Mouse (Mus musculus): ENCODE measurements around the gene Gm4303. TPM values are rescaled to one million over a fixed set of nuclear protein-coding genes. Genes with fewer than 3 reads are reported as not detected.
"Not testable (repeated sequence)": the region's sequence is repeated elsewhere in the genome, so short reads cannot be mapped to it uniquely, and the experiment has no call there.

Gene Gm4303
- polyA plus RNA-seq (2014; fragmentation: Nextera tagmentation; extraction: Ambion mirVana): not detected in 2 replicates

- H3K4me3 ChIP-seq (ENCODE audit: low read depth, low read length); H3K27ac ChIP-seq (ENCODE audit: low read depth, low read length); H3K4me2 ChIP-seq; H3K9me3 ChIP-seq (replicated peaks; ENCODE audit: control insufficient read depth, low read length); H3K4me1 ChIP-seq (ENCODE audit: control insufficient read depth, insufficient read depth, low read length); H3K27me3 ChIP-seq (ENCODE audit: control insufficient read depth, insufficient read depth, low read length); ATAC-seq (replicated peaks; ENCODE audit: insufficient number of reproducible peaks, low FRiP score, low TSS enrichment); H3K36me3 ChIP-seq (ENCODE audit: control insufficient read depth, insufficient read depth, low read length); H3K9ac ChIP-seq (ENCODE audit: low read depth, low read length): not testable (repeated sequence)
- WGBS (ENCODE audit: insufficient replicate concordance): no CpG with 5 or more reads among the region's 3 CpGs
Observed at GRCm38 (mm10) chr10:100345672-100346071, at the start of gene Gm4303. Gene Gm4303, plus strand, starts transcription at chr10:100345972.

GRCm38 (mm10) chr10:100296105-100296504 is 49.7 kb upstream of the Gm4303 start:
- Histone ChIP-seq H3K36me3 (ENCODE audit: control insufficient read depth, insufficient read depth, low read length) (no peaks in the 10 kb centered on the region), H3K4me3 (ENCODE audit: low read depth, low read length) (no peak overlapping the region), H3K27me3 (ENCODE audit: control insufficient read depth, insufficient read depth, low read length) (no peaks in the 10 kb centered on the region), H3K9ac (ENCODE audit: low read depth, low read length) (no peak overlapping the region), H3K27ac (ENCODE audit: low read depth, low read length) (no peak overlapping the region), H3K9me3 (replicated peaks; ENCODE audit: control insufficient read depth, low read length) (no peaks in the 10 kb centered on the region), H3K4me1 (ENCODE audit: control insufficient read depth, insufficient read depth, low read length) (no peaks in the 10 kb centered on the region), H3K4me2 (no peak overlapping the region)
- ATAC-seq (replicated peaks; ENCODE audit: insufficient number of reproducible peaks, low FRiP score, low TSS enrichment): no peak
- 80% methylated on average over 2 of the region's 2 CpGs for WGBS (ENCODE audit: insufficient replicate concordance)

GRCm38 (mm10) chr10:100300106-100300505 is 45.7 kb upstream of the Gm4303 start:
- H3K4me1 ChIP-seq (ENCODE audit: control insufficient read depth, insufficient read depth, low read length); H3K9me3 ChIP-seq (replicated peaks; ENCODE audit: control insufficient read depth, low read length); H3K9ac ChIP-seq (ENCODE audit: low read depth, low read length); H3K27ac ChIP-seq (ENCODE audit: low read depth, low read length); H3K4me3 ChIP-seq (ENCODE audit: low read depth, low read length); ATAC-seq (replicated peaks; ENCODE audit: insufficient number of reproducible peaks, low FRiP score, low TSS enrichment); H3K36me3 ChIP-seq (ENCODE audit: control insufficient read depth, insufficient read depth, low read length); H3K4me2 ChIP-seq; H3K27me3 ChIP-seq (ENCODE audit: control insufficient read depth, insufficient read depth, low read length): not testable (repeated sequence)

- H3K9me3 ChIP-seq (replicated peaks; ENCODE audit: control insufficient read depth, low read length); H3K4me1 ChIP-seq (ENCODE audit: control insufficient read depth, insufficient read depth, low read length); H3K4me3 ChIP-seq (ENCODE audit: low read depth, low read length); H3K27ac ChIP-seq (ENCODE audit: low read depth, low read length); H3K4me2 ChIP-seq; H3K36me3 ChIP-seq (ENCODE audit: control insufficient read depth, insufficient read depth, low read length); H3K9ac ChIP-seq (ENCODE audit: low read depth, low read length); H3K27me3 ChIP-seq (ENCODE audit: control insufficient read depth, insufficient read depth, low read length); ATAC-seq (replicated peaks; ENCODE audit: insufficient number of reproducible peaks, low FRiP score, low TSS enrichment): not testable (repeated sequence)
- WGBS (ENCODE audit: insufficient replicate concordance): no CpG with 5 or more reads among the region's 2 CpGs
Observed at GRCm38 (mm10) chr10:100335376-100335775, 10.4 kb upstream of the Gm4303 start, which contains the start of gene Gm4301. Gene Gm4301, plus strand, starts transcription at chr10:100335676.

GRCm38 (mm10) chr10:100340536-100340935 is 5.2 kb upstream of the Gm4303 start, which contains the start of gene Gm4302:
Gene Gm4302, plus strand, starts transcription at chr10:100340836.
- ATAC-seq (replicated peaks; ENCODE audit: insufficient number of reproducible peaks, low FRiP score, low TSS enrichment); H3K9me3 ChIP-seq (replicated peaks; ENCODE audit: control insufficient read depth, low read length); H3K4me2 ChIP-seq; H3K4me1 ChIP-seq (ENCODE audit: control insufficient read depth, insufficient read depth, low read length); H3K4me3 ChIP-seq (ENCODE audit: low read depth, low read length); H3K36me3 ChIP-seq (ENCODE audit: control insufficient read depth, insufficient read depth, low read length); H3K27me3 ChIP-seq (ENCODE audit: control insufficient read depth, insufficient read depth, low read length); H3K9ac ChIP-seq (ENCODE audit: low read depth, low read length); H3K27ac ChIP-seq (ENCODE audit: low read depth, low read length): not testable (repeated sequence)
- no CpG with 5 or more reads among the region's 3 CpGs for WGBS (ENCODE audit: insufficient replicate concordance)

- no CpG with 5 or more reads among the region's 3 CpGs for WGBS (ENCODE audit: insufficient replicate concordance)
- H3K27ac ChIP-seq (ENCODE audit: low read depth, low read length); H3K9ac ChIP-seq (ENCODE audit: low read depth, low read length); ATAC-seq (replicated peaks; ENCODE audit: insufficient number of reproducible peaks, low FRiP score, low TSS enrichment); H3K36me3 ChIP-seq (ENCODE audit: control insufficient read depth, insufficient read depth, low read length); H3K9me3 ChIP-seq (replicated peaks; ENCODE audit: control insufficient read depth, low read length); H3K27me3 ChIP-seq (ENCODE audit: control insufficient read depth, insufficient read depth, low read length); H3K4me2 ChIP-seq; H3K4me1 ChIP-seq (ENCODE audit: control insufficient read depth, insufficient read depth, low read length); H3K4me3 ChIP-seq (ENCODE audit: low read depth, low read length): not testable (repeated sequence)
Observed at GRCm38 (mm10) chr10:100350793-100351192, 5.0 kb downstream of the Gm4303 start, which contains the start of gene Gm4305. Gene Gm4305, plus strand, starts transcription at chr10:100351093.

- not testable (repeated sequence) for H3K4me3 ChIP-seq (ENCODE audit: low read depth, low read length); H3K27me3 ChIP-seq (ENCODE audit: control insufficient read depth, insufficient read depth, low read length); H3K9me3 ChIP-seq (replicated peaks; ENCODE audit: control insufficient read depth, low read length); H3K36me3 ChIP-seq (ENCODE audit: control insufficient read depth, insufficient read depth, low read length); ATAC-seq (replicated peaks; ENCODE audit: insufficient number of reproducible peaks, low FRiP score, low TSS enrichment); H3K4me2 ChIP-seq; H3K27ac ChIP-seq (ENCODE audit: low read depth, low read length); H3K9ac ChIP-seq (ENCODE audit: low read depth, low read length); H3K4me1 ChIP-seq (ENCODE audit: control insufficient read depth, insufficient read depth, low read length)
- 53% methylated on average over 2 of the region's 2 CpGs for WGBS (ENCODE audit: insufficient replicate concordance)
Observed at GRCm38 (mm10) chr10:100356841-100357240, 11.1 kb downstream of the Gm4303 start.

GRCm38 (mm10) chr10:100361038-100361437 is 15.3 kb downstream of the Gm4303 start, which contains the start of gene Gm4307:
Gene Gm4307, plus strand, starts transcription at chr10:100361338.
- not testable (repeated sequence) for H3K4me3 ChIP-seq (ENCODE audit: low read depth, low read length); ATAC-seq (replicated peaks; ENCODE audit: insufficient number of reproducible peaks, low FRiP score, low TSS enrichment); H3K36me3 ChIP-seq (ENCODE audit: control insufficient read depth, insufficient read depth, low read length); H3K9ac ChIP-seq (ENCODE audit: low read depth, low read length); H3K9me3 ChIP-seq (replicated peaks; ENCODE audit: control insufficient read depth, low read length); H3K4me2 ChIP-seq; H3K27ac ChIP-seq (ENCODE audit: low read depth, low read length); H3K4me1 ChIP-seq (ENCODE audit: control insufficient read depth, insufficient read depth, low read length); H3K27me3 ChIP-seq (ENCODE audit: control insufficient read depth, insufficient read depth, low read length)
- no CpG with 5 or more reads among the region's 3 CpGs for WGBS (ENCODE audit: insufficient replicate concordance)

GRCm38 (mm10) chr10:100382460-100382859 is 36.7 kb downstream of the Gm4303 start, which contains the start of gene Gm4312:
Gene Gm4312, minus strand, starts transcription at chr10:100382560.
- ATAC-seq (replicated peaks; ENCODE audit: insufficient number of reproducible peaks, low FRiP score, low TSS enrichment); H3K4me1 ChIP-seq (ENCODE audit: control insufficient read depth, insufficient read depth, low read length); H3K9ac ChIP-seq (ENCODE audit: low read depth, low read length); H3K4me3 ChIP-seq (ENCODE audit: low read depth, low read length); H3K36me3 ChIP-seq (ENCODE audit: control insufficient read depth, insufficient read depth, low read length); H3K4me2 ChIP-seq; H3K27ac ChIP-seq (ENCODE audit: low read depth, low read length); H3K27me3 ChIP-seq (ENCODE audit: control insufficient read depth, insufficient read depth, low read length); H3K9me3 ChIP-seq (replicated peaks; ENCODE audit: control insufficient read depth, low read length): not testable (repeated sequence)
- no CpG with 5 or more reads among the region's 2 CpGs for WGBS (ENCODE audit: insufficient replicate concordance)
